Comparison of ENCODE assay signal across 8 mouse cellular contexts in genomic region chr7:57591249-57591577, GRCm38 (mm10).
DNase-seq lines count a peak whose midpoint lies in the region; ATAC-seq and TF ChIP-seq lines count a peak whose summit lies in the region.

No protein-coding gene starts in this region.

- peaks cover 22% of the 10 kb centered on the region for H3K27me3 ChIP-seq in kidney, postnatal 0 days (ENCODE audit: insufficient read depth, low read length)
- H3K27me3 ChIP-seq in embryonic facial prominence, embryonic 14.5 days (replicated peaks; ENCODE audit: control insufficient read depth, insufficient read depth, low read length), result peaks cover 31% of the 10 kb centered on the region
- H3K27me3 ChIP-seq in hindbrain, embryonic 15.5 days, result no peaks in the 10 kb centered on the region
- H3K27me3 ChIP-seq in midbrain, embryonic 15.5 days (replicated peaks), result no peaks in the 10 kb centered on the region

- no peaks in the 10 kb centered on the region for H3K36me3 ChIP-seq in kidney, postnatal 0 days (ENCODE audit: insufficient read depth, low read length)
- no peaks in the 10 kb centered on the region for H3K36me3 ChIP-seq in embryonic facial prominence, embryonic 14.5 days (ENCODE audit: control insufficient read depth, insufficient read depth, low read length)
- H3K36me3 ChIP-seq in hindbrain, embryonic 15.5 days, result no peaks in the 10 kb centered on the region
- no peaks in the 10 kb centered on the region for H3K36me3 ChIP-seq in midbrain, embryonic 15.5 days (replicated peaks)

- no peaks in the 10 kb centered on the region for H3K9me3 ChIP-seq in kidney, postnatal 0 days (replicated peaks; ENCODE audit: low read length)
- H3K9me3 ChIP-seq in embryonic facial prominence, embryonic 14.5 days (ENCODE audit: control insufficient read depth, low read length), result no peaks in the 10 kb centered on the region
- H3K9me3 ChIP-seq in hindbrain, embryonic 15.5 days, result no peaks in the 10 kb centered on the region
- H3K9me3 ChIP-seq in midbrain, embryonic 15.5 days, result no peaks in the 10 kb centered on the region

- 0% methylated on average over 32 of the region's 34 CpGs for WGBS in kidney, postnatal 0 days
- 2% methylated on average over 10 of the region's 34 CpGs for WGBS in embryonic facial prominence, embryonic 14.5 days
- 0% methylated on average over 29 of the region's 34 CpGs for WGBS in hindbrain, embryonic 15.5 days
- WGBS in midbrain, embryonic 15.5 days, result under 1% methylated on average over 32 of the region's 34 CpGs

- peak; percentile 47 for ATAC-seq in kidney, postnatal 0 days (replicated peaks; ENCODE audit: low FRiP score, low read depth)
- peak; percentile 64 for ATAC-seq in embryonic facial prominence, embryonic 14.5 days (ENCODE audit: low read depth)
- peak; percentile 82 for ATAC-seq in hindbrain, embryonic 15.5 days (ENCODE audit: low FRiP score, low read depth)
- peak; percentile 84 for ATAC-seq in midbrain, embryonic 15.5 days (replicated peaks)
- ATAC-seq in erythroid progenitor cell, adult 5-6 weeks (replicated peaks; ENCODE audit: low FRiP score, poor library complexity, severe bottlenecking), result no peak

- H3K9ac ChIP-seq in kidney, postnatal 0 days (ENCODE audit: low read depth, low read length), result 0 out of 2 replicates have a peak overlapping the region, but pooled peaks have one; percentile 13
- peak overlapping the region; percentile 48 for H3K9ac ChIP-seq in embryonic facial prominence, embryonic 14.5 days (ENCODE audit: low read depth, low read length)
- peak overlapping the region; percentile 86 for H3K9ac ChIP-seq in hindbrain, embryonic 15.5 days
- peak overlapping the region; percentile 87 for H3K9ac ChIP-seq in midbrain, embryonic 15.5 days

- TF ChIP-seq CTCF in kidney, postnatal 0 days (IDR thresholded peaks at IDR 0.05; ENCODE audit: low read depth), result no peak

- H3K4me3 ChIP-seq in kidney, postnatal 0 days (replicated peaks; ENCODE audit: low read depth, low read length), result peak overlapping the region; percentile 58
- peak overlapping the region; percentile 67 for H3K4me3 ChIP-seq in embryonic facial prominence, embryonic 14.5 days (ENCODE audit: low read depth, low read length)
- H3K4me3 ChIP-seq in hindbrain, embryonic 15.5 days, result peak overlapping the region; percentile 74
- H3K4me3 ChIP-seq in midbrain, embryonic 15.5 days, result peak overlapping the region; percentile 91

- H3K27ac ChIP-seq in kidney, postnatal 0 days, result no peak overlapping the region
- H3K27ac ChIP-seq in embryonic facial prominence, embryonic 14.5 days (replicated peaks; ENCODE audit: low read depth, low read length), result no peak overlapping the region
- H3K27ac ChIP-seq in hindbrain, embryonic 15.5 days (replicated peaks), result peak overlapping the region; percentile 93
- peak overlapping the region; percentile 95 for H3K27ac ChIP-seq in midbrain, embryonic 15.5 days

- peaks cover 13% of the 10 kb centered on the region for H3K4me1 ChIP-seq in kidney, postnatal 0 days (replicated peaks; ENCODE audit: insufficient read depth, low read length)
- H3K4me1 ChIP-seq in embryonic facial prominence, embryonic 14.5 days (ENCODE audit: control insufficient read depth, insufficient read depth, low read length), result peaks cover 6% of the 10 kb centered on the region; the same call in 1 of the 2 replicates
- H3K4me1 ChIP-seq in hindbrain, embryonic 15.5 days (replicated peaks), result peaks cover 19% of the 10 kb centered on the region
- H3K4me1 ChIP-seq in midbrain, embryonic 15.5 days, result peaks cover 23% of the 10 kb centered on the region; the same call in 1 of the 2 replicates

- peak overlapping the region; percentile 91 for H3K4me2 ChIP-seq in kidney, postnatal 0 days (ENCODE audit: low read length)
- H3K4me2 ChIP-seq in embryonic facial prominence, embryonic 14.5 days (ENCODE audit: low read depth, low read length), result peak overlapping the region; percentile 76
- H3K4me2 ChIP-seq in hindbrain, embryonic 15.5 days, result peak overlapping the region; percentile 88
- H3K4me2 ChIP-seq in midbrain, embryonic 15.5 days, result peak overlapping the region; percentile 76

- DNase-seq in kidney, postnatal 0 days (ENCODE audit: low spot score), result peak; percentile 3
- no peak for DNase-seq in kidney, postnatal 36 days
- peak; percentile 3 for DNase-seq in embryonic facial prominence, embryonic 14.5 days (ENCODE audit: low spot score)
- DNase-seq in ovary, adult 18-20 months (ENCODE audit: low spot score), result no peak
- no peak for DNase-seq in c-Kit-positive CD71-positive TER-119-positive erythroid progenitor cells, embryonic 14.5 days (ENCODE audit: low spot score)

Comparison
In these comparisons a context has a peak if more than half of its experiments do, and no peak if none do; other contexts are left out.
1. DNase-seq: peak in kidney, postnatal 0 days (single experiment) and embryonic facial prominence, embryonic 14.5 days (single experiment); none in kidney, postnatal 36 days (0 of 2), ovary, adult 18-20 months (single experiment) and c-Kit-positive CD71-positive TER-119-positive erythroid progenitor cells, embryonic 14.5 days (single experiment).
2. H3K27ac ChIP-seq: peak in hindbrain, embryonic 15.5 days (single experiment) and midbrain, embryonic 15.5 days (single experiment); none in kidney, postnatal 0 days (single experiment) and embryonic facial prominence, embryonic 14.5 days (single experiment).
3. H3K9ac ChIP-seq: peak in every context shown above with its lines; median percentile 87 in midbrain, embryonic 15.5 days; 86 in hindbrain, embryonic 15.5 days; 48 in embryonic facial prominence, embryonic 14.5 days; 13 in kidney, postnatal 0 days.
4. Peak in every context shown above with its lines, with median percentiles within 50 percentile points of each other: H3K4me2 ChIP-seq and H3K4me3 ChIP-seq.